Mouse (Mus musculus) intestine, embryonic 16.5 days (tissue): Measurements from ENCODE around the gene Lmbr1l. TPM values are rescaled to one million over a fixed set of nuclear protein-coding genes. Genes with fewer than 3 reads are reported as not detected.
"Not testable (repeated sequence)": the region's sequence is repeated elsewhere in the genome, so short reads cannot be mapped to it uniquely, and the experiment has no call there.

Source experiments
- ATAC-seq: fragments of 200-750 bp; cut with Nextera tagmentation; 2 replicates; pipeline ENCODE4 v1.8.0; 2017; ENCODE audit warnings: moderate TSS enrichment, moderate library complexity
- H3K27ac ChIP-seq: fragments of 300-500 bp; sonication (generic); 2 replicates; pipeline ENCODE4 v1.5.1; 2014; ENCODE audit warnings: mild to moderate bottlenecking, low read length
- H3K27me3 ChIP-seq: fragments of 300-500 bp; sonication (generic); replicated peaks from 2 replicates; pipeline ENCODE4 v1.6.1; 2014; ENCODE audit warnings: low read length, control low read depth, mixed read lengths; ENCODE audit not compliant: control insufficient read depth, insufficient read depth
- H3K36me3 ChIP-seq: fragments of 300-500 bp; sonication (generic); 2 replicates; pipeline ENCODE4 v1.6.1; 2014; ENCODE audit warnings: low read length, control low read depth; ENCODE audit not compliant: control insufficient read depth, insufficient read depth
- H3K4me1 ChIP-seq: fragments of 300-500 bp; sonication (generic); 2 replicates; pipeline ENCODE4 v1.6.1; 2014; ENCODE audit warnings: low read length, control low read depth, mixed read lengths; ENCODE audit not compliant: control insufficient read depth, insufficient read depth
- H3K4me2 ChIP-seq: fragments of 300-500 bp; sonication (generic); 2 replicates; pipeline ENCODE4 v1.6.1; 2014; ENCODE audit warnings: low read depth, low read length, control low read depth
- H3K4me3 ChIP-seq: fragments of 300-500 bp; sonication (generic); 2 replicates; pipeline ENCODE4 v1.5.1; 2014; ENCODE audit warnings: mild to moderate bottlenecking, low read length
- H3K9ac ChIP-seq: fragments of 300-500 bp; sonication (generic); 2 replicates; pipeline ENCODE4 v1.6.1; 2014; ENCODE audit warnings: low read depth, low read length
- H3K9me3 ChIP-seq: fragments of 300-500 bp; sonication (generic); 2 replicates; pipeline ENCODE4 v1.6.1; 2016; ENCODE audit warnings: low read length, control low read depth; ENCODE audit not compliant: control insufficient read depth
- WGBS: fragments of 180-500 bp; shearing (Covaris S2); extraction: QIAGEN DNeasy Blood & Tissue Kit; methylation state at CpG from one replicate; pipeline ENCODE4 v1.1.7; 2014; 5-methylcytosine and 5-hydroxymethylcytosine counted together
- polyA plus RNA-seq: library from polyadenylated mRNA; unstranded; fragments of >200 nt; fragmentation: Nextera tagmentation; extraction: Ambion mirVana; gene quantifications from 2 replicates; pipeline ENCODE4 v1.2.1, GENCODE M21; 2015

The Lmbr1l gene
- polyA plus RNA-seq, 1 experiment from 2014 or later: 20.4 TPM

DNA sequence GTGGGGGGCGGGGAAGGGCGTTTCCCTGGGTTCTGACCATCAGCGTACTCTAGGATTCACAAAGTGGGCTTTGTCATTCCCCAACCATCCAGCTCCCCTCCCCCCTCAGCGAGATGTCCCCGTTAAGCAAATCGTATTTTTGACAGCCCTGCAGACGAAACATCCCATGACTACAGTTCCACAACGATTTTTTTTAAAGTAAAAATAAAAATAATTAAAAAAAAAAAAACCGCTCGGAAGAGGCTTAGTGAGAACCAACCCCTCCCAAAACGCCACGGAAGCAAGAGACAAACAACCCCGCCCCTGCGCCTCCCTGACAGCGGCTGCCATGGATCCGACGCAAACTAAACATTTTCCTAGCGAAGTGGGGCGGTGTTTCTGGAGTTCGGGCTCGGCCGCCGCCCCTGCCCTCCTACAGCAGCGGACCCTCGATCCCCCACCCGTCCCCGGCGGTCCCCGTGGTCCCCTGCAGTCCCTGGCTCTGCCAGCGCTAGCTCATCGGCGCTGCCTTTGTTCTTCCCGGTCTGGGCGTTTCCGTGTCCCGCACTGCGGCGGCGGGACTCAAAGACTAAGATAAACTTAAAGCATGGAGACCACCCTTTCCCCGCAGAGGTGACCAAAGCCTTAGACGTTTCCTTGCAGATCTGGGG lies 34.8 kb upstream of the Lmbr1l start:
- Histone ChIP-seq H3K4me2 (peak overlapping the region; percentile 69), H3K27me3 (no peaks in the 10 kb centered on the region), H3K9me3 (no peaks in the 10 kb centered on the region), H3K36me3 (no peaks in the 10 kb centered on the region), H3K4me3 (peak overlapping the region; percentile 81), H3K9ac (peak overlapping the region; percentile 86), H3K27ac (peak overlapping the region; percentile 91), H3K4me1 (no peaks in the 10 kb centered on the region)
- peak; percentile 81 for ATAC-seq
- under 1% methylated on average over 41 of the region's 41 CpGs for WGBS

DNA sequence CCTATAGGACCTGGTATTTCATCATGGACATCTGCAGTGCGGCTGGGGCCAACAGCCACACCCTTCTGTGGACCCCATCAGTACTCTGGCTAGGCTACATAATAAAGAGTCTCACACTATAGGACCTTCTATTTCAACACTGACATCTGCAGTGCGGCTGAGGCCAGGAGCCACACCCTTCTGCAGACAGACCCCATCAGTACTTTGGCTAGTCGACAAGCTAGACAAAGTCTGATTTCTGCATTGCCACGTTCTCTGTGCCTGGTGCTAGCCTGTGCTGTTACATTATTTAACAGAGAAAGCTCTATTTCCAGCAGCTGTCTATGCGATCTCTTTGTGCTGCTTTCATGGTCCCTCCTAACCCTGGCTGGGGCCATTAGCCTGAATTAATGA lies 34.0 kb upstream of the Lmbr1l start:
- no peak for ATAC-seq
- Histone ChIP-seq H3K27me3 (no peaks in the 10 kb centered on the region), H3K4me1 (no peaks in the 10 kb centered on the region), H3K4me2 (peak overlapping the region; percentile 69), H3K9ac (peak overlapping the region; percentile 55), H3K4me3 (peak overlapping the region; percentile 44), H3K36me3 (no peaks in the 10 kb centered on the region), H3K9me3 (no peaks in the 10 kb centered on the region), H3K27ac (0 out of 2 replicates have a peak overlapping the region, but pooled peaks have one; percentile 49)
- WGBS: 22% methylated on average over 5 of the region's 5 CpGs

DNA sequence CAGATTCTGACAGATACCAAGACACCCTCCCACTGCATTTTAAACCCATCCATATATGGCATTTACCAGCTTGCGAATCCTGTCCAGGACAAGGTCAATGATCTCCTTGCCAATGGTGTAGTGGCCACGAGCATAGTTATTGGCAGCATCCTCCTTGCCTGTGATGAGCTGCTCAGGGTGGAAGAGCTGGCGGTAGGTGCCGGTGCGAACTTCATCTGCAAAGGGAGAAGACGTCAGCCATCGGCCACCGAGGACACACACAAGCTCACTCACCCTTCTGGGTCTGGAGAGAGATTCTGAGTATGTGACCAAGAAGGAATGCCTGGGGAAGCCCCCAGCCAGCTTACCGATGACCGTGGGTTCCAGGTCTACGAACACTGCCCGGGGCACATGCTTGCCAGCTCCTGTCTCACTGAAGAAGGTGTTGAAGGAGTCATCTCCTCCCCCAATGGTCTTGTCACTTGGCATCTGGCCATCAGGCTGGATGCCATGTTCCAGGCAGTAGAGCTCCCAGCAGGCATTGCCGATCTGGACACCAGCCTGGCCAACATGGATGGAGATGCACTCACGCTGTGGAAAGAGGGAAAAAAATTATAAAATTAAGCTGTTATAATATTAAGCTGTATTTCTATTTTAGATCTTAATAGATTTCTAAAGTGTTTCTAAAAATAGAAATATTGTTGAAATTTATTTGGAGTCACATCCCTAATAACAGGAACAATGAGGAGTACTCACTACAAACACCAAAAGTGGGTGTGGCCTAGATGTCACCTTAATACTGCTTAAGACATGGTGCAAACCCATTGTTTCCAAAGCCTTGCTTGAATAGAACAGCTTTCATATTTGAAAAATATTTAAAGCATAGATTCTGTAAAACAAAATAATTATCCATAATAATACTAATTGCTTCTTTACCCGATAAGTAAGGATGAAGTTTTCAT lies 33.4 kb upstream of the Lmbr1l start:
- not testable (repeated sequence) for ATAC-seq, H3K27ac ChIP-seq, H3K27me3 ChIP-seq, H3K4me1 ChIP-seq, H3K36me3 ChIP-seq, H3K9me3 ChIP-seq
- H3K4me3 ChIP-seq: peak overlapping the region; percentile 44
- peak overlapping the region; percentile 69 for H3K4me2 ChIP-seq
- 75% methylated on average over 11 of the region's 15 CpGs for WGBS
- peak overlapping the region; percentile 55; the same call in 1 of the 2 replicates for H3K9ac ChIP-seq

DNA sequence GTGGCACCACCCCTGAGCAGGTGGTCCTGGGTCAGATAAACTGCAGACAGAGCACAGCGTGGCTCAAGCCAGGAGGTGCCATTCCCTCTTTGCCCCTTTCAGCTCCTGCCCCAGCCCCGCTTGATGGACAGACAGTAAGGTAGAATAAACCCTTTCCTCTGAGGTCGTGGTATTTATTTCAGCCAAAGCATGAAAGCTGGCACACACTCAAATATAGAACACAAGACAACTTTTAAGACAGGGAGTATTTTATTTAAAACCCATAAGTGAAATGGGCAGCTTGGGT lies 31.5 kb upstream of the Lmbr1l start:
- no peak overlapping the region for H3K4me2 ChIP-seq

DNA sequence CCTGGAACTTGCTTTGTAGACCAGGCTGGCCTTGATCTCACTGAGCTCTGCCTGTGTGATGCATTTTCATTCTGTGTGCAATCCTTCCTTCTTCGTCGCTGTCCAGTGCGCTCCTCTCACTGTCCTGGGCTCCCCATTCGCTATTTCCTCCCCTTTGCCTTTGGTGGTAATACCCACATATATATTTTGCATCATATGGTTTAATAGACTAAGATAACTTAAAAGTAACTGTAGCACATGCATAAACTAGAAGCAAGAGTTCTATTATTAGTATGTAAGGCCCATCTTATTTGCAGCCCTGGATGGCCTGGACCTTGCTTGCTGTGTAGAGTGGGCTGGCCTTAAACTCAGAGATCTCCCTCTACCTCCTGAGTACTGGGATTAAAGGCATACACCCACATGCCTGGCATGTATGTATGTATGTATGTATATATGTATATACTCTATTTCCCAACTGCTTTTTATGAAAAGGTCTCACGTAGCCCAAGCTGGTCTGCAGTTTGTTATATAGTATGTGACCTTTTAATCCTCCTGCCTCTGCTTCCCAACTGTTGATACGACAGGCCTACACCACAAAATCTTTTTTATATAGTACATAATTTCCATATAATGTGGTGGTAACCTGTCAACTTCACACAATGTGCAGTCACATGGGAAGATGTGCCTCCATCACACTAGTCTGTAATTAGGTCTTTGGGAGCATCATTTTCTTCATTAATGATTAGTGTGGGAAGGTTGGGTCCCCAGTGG lies 31.0 kb upstream of the Lmbr1l start:
- Histone ChIP-seq H3K36me3 (no peaks in the 10 kb centered on the region), H3K27ac (no peak overlapping the region), H3K27me3 (no peaks in the 10 kb centered on the region), H3K4me3 (no peak overlapping the region), H3K9ac (no peak overlapping the region), H3K4me2 (no peak overlapping the region), H3K4me1 (no peaks in the 10 kb centered on the region), H3K9me3 (no peaks in the 10 kb centered on the region)
- WGBS: 68% methylated on average over 6 of the region's 6 CpGs
- ATAC-seq: no peak

More for the DNA sequence above, 31.5 kb upstream of the Lmbr1l start:
- H3K9ac ChIP-seq: no peak overlapping the region
- no peaks in the 10 kb centered on the region for H3K27me3 ChIP-seq
- WGBS: 57% methylated on average over 3 of the region's 3 CpGs
- H3K27ac ChIP-seq: no peak overlapping the region
- H3K9me3 ChIP-seq: no peaks in the 10 kb centered on the region
- no peak overlapping the region for H3K4me3 ChIP-seq
- no peaks in the 10 kb centered on the region for H3K36me3 ChIP-seq
- no peak for ATAC-seq
- no peaks in the 10 kb centered on the region for H3K4me1 ChIP-seq

DNA sequence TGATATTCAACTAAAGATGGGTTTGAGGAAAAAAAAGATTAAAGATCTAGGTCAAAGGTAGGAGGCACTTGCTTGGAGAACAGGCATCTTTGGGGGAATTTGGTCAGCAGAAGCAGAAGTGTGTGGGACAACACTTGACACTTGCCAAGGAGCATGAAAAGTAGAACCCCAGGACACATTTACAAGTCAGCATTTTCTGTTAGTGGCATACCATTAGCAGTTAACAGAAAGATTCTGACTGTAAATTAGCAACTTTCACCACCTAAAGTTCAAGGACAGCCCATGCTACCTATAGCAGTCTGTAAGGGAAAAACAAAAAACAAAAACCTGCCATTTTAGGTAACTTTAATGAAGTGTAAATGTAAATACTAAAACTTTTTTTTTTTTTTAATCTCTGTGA lies 30.4 kb upstream of the Lmbr1l start:
- Histone ChIP-seq H3K9ac (no peak overlapping the region), H3K27ac (no peak overlapping the region), H3K27me3 (no peaks in the 10 kb centered on the region), H3K9me3 (no peaks in the 10 kb centered on the region), H3K36me3 (no peaks in the 10 kb centered on the region), H3K4me2 (no peak overlapping the region), H3K4me3 (no peak overlapping the region), H3K4me1 (no peaks in the 10 kb centered on the region)
- no peak for ATAC-seq

DNA sequence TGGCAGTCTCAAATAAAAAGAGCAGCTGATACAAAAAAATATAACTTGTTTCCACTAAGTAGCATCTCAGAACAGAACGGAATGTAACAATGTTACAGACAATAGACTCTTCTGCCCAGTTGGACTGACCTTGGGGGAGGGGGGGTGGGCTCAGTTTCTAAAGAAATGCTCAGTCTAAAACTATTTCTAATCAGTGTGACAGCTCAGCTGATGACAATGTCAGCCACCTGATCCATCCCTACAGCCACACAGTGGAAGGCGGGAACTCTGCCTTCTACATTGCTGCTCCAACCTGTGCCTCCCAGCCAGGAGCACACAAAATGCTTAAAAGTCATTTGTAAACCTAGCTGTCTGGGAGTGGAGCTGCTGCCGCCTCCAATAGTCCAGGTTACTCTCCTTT lies 29.9 kb upstream of the Lmbr1l start:
- H3K36me3 ChIP-seq: no peaks in the 10 kb centered on the region
- no peaks in the 10 kb centered on the region for H3K4me1 ChIP-seq
- no peak overlapping the region for H3K4me2 ChIP-seq
- no peaks in the 10 kb centered on the region for H3K27me3 ChIP-seq
- H3K27ac ChIP-seq: no peak overlapping the region
- H3K9me3 ChIP-seq: no peaks in the 10 kb centered on the region
- WGBS: 53% methylated on average over 3 of the region's 3 CpGs
- H3K9ac ChIP-seq: no peak overlapping the region
- no peak overlapping the region for H3K4me3 ChIP-seq
- no peak for ATAC-seq

DNA sequence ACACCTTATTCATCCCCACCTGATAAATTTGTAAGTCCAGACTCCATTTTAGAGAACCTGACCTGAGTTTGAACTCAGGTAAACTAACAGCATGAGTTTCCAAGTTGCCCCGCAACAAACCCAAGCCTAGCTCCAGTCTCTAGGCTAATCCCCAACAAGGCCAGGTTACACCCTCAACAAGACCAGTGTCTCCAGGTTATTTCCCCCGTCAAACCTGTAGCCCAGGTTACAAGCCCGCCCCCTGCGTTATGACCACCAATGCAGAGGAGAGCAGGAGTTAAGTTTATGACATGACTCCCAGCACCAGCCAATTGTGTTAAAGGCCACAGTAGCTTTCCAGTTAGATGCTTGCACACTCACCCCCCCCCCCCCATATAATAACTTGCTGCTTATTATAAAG lies 25.1 kb upstream of the Lmbr1l start:
- Histone ChIP-seq H3K4me1 (no peaks in the 10 kb centered on the region), H3K27ac (no peak overlapping the region), H3K4me3 (no peak overlapping the region), H3K9me3 (no peaks in the 10 kb centered on the region), H3K4me2 (no peak overlapping the region), H3K27me3 (no peaks in the 10 kb centered on the region), H3K9ac (no peak overlapping the region), H3K36me3 (no peaks in the 10 kb centered on the region)
- 62% methylated on average over 4 of the region's 4 CpGs for WGBS
- no peak for ATAC-seq

DNA sequence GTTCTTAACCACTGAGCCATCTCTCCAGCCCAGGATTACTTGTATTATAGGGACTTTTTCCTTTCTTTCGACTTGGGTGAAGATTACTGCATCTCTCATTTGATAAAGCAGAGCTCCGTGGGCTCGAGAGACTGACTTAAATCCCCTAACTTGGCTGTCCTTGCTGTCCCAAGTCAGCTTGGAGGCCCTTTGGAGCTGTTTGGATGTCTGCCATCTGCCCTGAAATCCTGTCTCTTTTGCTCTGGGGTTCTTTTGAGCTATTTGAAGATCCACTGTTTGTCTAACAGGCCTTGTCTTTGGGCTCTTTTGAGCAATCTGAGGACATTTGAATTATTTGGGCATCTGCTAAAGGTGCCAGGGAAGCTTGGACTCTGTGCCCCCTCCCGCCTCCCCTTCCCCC lies 24.1 kb upstream of the Lmbr1l start:
- no peak for ATAC-seq
- Histone ChIP-seq H3K4me3 (no peak overlapping the region), H3K4me2 (no peak overlapping the region), H3K27ac (no peak overlapping the region), H3K9ac (no peak overlapping the region), H3K9me3 (no peaks in the 10 kb centered on the region), H3K36me3 (no peaks in the 10 kb centered on the region), H3K27me3 (no peaks in the 10 kb centered on the region), H3K4me1 (no peaks in the 10 kb centered on the region)
- WGBS: 82% methylated on average over 4 of the region's 4 CpGs
